Mouse (Mus musculus): ENCODE results near the gene Serpinb9b. TPM values are rescaled to one million over a fixed set of nuclear protein-coding genes. Genes with fewer than 3 reads are reported as not detected.
"Not testable (repeated sequence)": the region's sequence is repeated elsewhere in the genome, so short reads cannot be mapped to it uniquely, and the experiment has no call there.

Serpinb9b gene
- polyA plus RNA-seq, 1 experiment from 2014 or later, result 0.31 TPM

DNA sequence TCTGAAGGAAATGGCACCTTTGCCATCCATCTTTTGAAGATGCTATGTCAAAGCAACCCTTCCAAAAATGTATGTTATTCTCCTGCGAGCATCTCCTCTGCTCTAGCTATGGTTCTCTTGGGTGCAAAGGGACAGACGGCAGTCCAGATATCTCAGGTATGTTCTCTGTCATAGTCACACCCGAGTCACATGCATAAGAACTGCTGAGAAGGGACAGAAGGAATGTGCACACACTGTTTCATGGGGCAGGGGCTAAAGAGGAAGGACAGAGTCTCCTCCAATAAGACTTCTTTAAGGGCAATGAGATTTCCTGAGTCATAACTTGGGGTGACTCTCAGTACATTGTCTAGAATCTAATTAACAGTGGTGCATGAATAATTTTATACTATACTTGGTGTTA is 20.7 kb upstream of the Serpinb9b start:
- Histone ChIP-seq H3K27me3 (no peaks in the 10 kb centered on the region), H3K4me1 (peaks cover 6% of the 10 kb centered on the region; the same call in 1 of the 2 replicates), H3K9ac (no peak overlapping the region), H3K4me3 (no peak overlapping the region), H3K9me3 (replicated peaks) (no peaks in the 10 kb centered on the region), H3K36me3 (no peaks in the 10 kb centered on the region), H3K27ac (no peak overlapping the region), H3K4me2 (replicated peaks) (no peak overlapping the region)
- no peak for ATAC-seq (ENCODE audit: low FRiP score)
- 87% methylated on average over 3 of the region's 3 CpGs for WGBS

GRCm38 (mm10) chr13:33012395-33012794 is 14.8 kb upstream of the Serpinb9b start:
- Histone ChIP-seq H3K9me3 (replicated peaks) (no peaks in the 10 kb centered on the region), H3K4me2 (replicated peaks) (no peak overlapping the region), H3K36me3 (no peaks in the 10 kb centered on the region), H3K27me3 (no peaks in the 10 kb centered on the region), H3K4me1 (no peaks in the 10 kb centered on the region), H3K4me3 (no peak overlapping the region), H3K27ac (no peak overlapping the region), H3K9ac (no peak overlapping the region)
- 83% methylated on average over 1 of the region's 1 CpGs for WGBS
- ATAC-seq (ENCODE audit: low FRiP score), result no peak

- no peak overlapping the region for H3K4me3 ChIP-seq
- no peaks in the 10 kb centered on the region for H3K9me3 ChIP-seq (replicated peaks)
- no peak overlapping the region for H3K4me2 ChIP-seq (replicated peaks)
- H3K27me3 ChIP-seq, result no peaks in the 10 kb centered on the region
- no peak for ATAC-seq (ENCODE audit: low FRiP score)
- H3K36me3 ChIP-seq, result no peaks in the 10 kb centered on the region
- no peak overlapping the region for H3K27ac ChIP-seq
- H3K9ac ChIP-seq, result no peak overlapping the region
- 69% methylated on average over 2 of the region's 2 CpGs for WGBS
- H3K4me1 ChIP-seq, result no peaks in the 10 kb centered on the region
Measured at GRCm38 (mm10) chr13:33013271-33013670, 13.9 kb upstream of the Serpinb9b start.

GRCm38 (mm10) chr13:33022371-33022770 is 4.8 kb upstream of the Serpinb9b start:
- Histone ChIP-seq H3K9me3 (replicated peaks) (peaks cover 7% of the 10 kb centered on the region; the same call in 1 of the 2 replicates), H3K4me2 (replicated peaks) (no peak overlapping the region), H3K36me3 (no peaks in the 10 kb centered on the region), H3K9ac (no peak overlapping the region), H3K4me1 (no peaks in the 10 kb centered on the region), H3K27ac (no peak overlapping the region), H3K27me3 (no peaks in the 10 kb centered on the region), H3K4me3 (no peak overlapping the region)
- no peak for ATAC-seq (ENCODE audit: low FRiP score)
- 87% methylated on average over 1 of the region's 1 CpGs for WGBS

- WGBS, result 80% methylated on average over 1 of the region's 1 CpGs
Measured at GRCm38 (mm10) chr13:33026427-33027057, 674 bp upstream of the Serpinb9b start.

GRCm38 (mm10) chr13:33028146-33028545 is 930 bp downstream of the Serpinb9b start:
- WGBS, result 64% methylated on average over 2 of the region's 2 CpGs
- no peak for ATAC-seq (ENCODE audit: low FRiP score)
- Histone ChIP-seq H3K9me3 (replicated peaks) (no peaks in the 10 kb centered on the region), H3K36me3 (no peaks in the 10 kb centered on the region), H3K4me3 (no peak overlapping the region), H3K4me2 (replicated peaks) (no peak overlapping the region), H3K27ac (no peak overlapping the region), H3K4me1 (no peaks in the 10 kb centered on the region), H3K27me3 (no peaks in the 10 kb centered on the region), H3K9ac (no peak overlapping the region)

More at GRCm38 (mm10) chr13:33026427-33027057, 674 bp upstream of the Serpinb9b start:
- Histone ChIP-seq H3K4me1 (no peaks in the 10 kb centered on the region), H3K4me3 (no peak overlapping the region), H3K27me3 (no peaks in the 10 kb centered on the region), H3K27ac (no peak overlapping the region), H3K36me3 (no peaks in the 10 kb centered on the region), H3K9me3 (replicated peaks) (no peaks in the 10 kb centered on the region), H3K9ac (no peak overlapping the region), H3K4me2 (replicated peaks) (no peak overlapping the region)
- ATAC-seq (ENCODE audit: low FRiP score), result no peak

DNA sequence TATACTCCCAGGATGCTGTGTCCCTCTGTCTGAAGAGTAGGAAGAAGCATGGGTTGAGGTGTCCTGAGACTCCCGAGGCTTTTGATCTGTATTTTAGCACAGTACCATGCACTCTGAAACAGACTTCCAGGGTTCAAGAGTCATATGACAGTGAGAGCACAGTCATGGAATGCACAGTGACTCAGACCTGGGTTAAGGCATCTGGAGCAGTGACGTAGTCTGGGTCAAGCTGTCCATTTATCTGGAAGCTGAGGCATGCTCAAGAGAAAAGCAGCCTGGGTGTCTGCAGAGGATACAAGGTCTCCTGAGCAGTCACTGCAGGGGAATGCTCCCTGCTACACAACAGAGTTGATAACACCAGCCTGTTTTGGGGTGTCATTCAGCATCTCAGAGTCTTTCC is 1.3 kb downstream of the Serpinb9b start:
- no peaks in the 10 kb centered on the region for H3K27me3 ChIP-seq
- no peak overlapping the region for H3K4me3 ChIP-seq
- no peaks in the 10 kb centered on the region for H3K36me3 ChIP-seq
- H3K4me2 ChIP-seq (replicated peaks), result no peak overlapping the region
- H3K9me3 ChIP-seq (replicated peaks), result no peaks in the 10 kb centered on the region
- no peak for ATAC-seq (ENCODE audit: low FRiP score)
- no peak overlapping the region for H3K9ac ChIP-seq
- H3K4me1 ChIP-seq, result no peaks in the 10 kb centered on the region
- 74% methylated on average over 2 of the region's 2 CpGs for WGBS
- H3K27ac ChIP-seq, result no peak overlapping the region

- not testable (repeated sequence) for H3K4me3 ChIP-seq; H3K27me3 ChIP-seq; H3K36me3 ChIP-seq; H3K4me2 ChIP-seq (replicated peaks); H3K4me1 ChIP-seq; H3K9me3 ChIP-seq (replicated peaks); H3K27ac ChIP-seq; H3K9ac ChIP-seq; ATAC-seq (ENCODE audit: low FRiP score)
- 98% methylated on average over 2 of the region's 2 CpGs for WGBS
Measured at GRCm38 (mm10) chr13:33029478-33029877, 2.3 kb downstream of the Serpinb9b start.

DNA sequence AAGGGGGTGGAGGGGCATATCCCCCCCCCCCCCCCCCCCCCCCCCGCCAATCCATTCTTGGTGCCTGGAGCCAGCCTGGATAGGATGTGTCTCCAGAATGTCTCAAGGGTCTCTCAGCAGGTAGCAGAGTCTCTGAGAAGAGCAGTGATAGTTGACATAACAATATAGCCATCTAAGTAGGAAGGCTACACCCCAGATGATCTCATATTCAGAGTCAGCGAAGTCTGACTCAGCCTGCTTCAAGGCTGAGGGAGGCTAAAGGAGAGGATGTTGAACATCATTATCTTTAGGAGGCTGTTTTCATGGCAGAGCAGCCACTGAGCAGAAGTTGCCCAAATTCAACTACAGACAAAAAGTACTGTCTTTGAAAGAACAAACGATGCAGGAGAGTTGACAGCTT is 3.1 kb downstream of the Serpinb9b start:
- H3K4me3 ChIP-seq, result no peak overlapping the region
- H3K4me2 ChIP-seq (replicated peaks), result no peak overlapping the region
- H3K9ac ChIP-seq, result no peak overlapping the region
- no peaks in the 10 kb centered on the region for H3K27me3 ChIP-seq
- no peaks in the 10 kb centered on the region for H3K4me1 ChIP-seq
- ATAC-seq (ENCODE audit: low FRiP score), result no peak
- WGBS, result 91% methylated on average over 2 of the region's 3 CpGs
- no peaks in the 10 kb centered on the region for H3K36me3 ChIP-seq
- H3K9me3 ChIP-seq (replicated peaks), result no peaks in the 10 kb centered on the region
- no peak overlapping the region for H3K27ac ChIP-seq

DNA sequence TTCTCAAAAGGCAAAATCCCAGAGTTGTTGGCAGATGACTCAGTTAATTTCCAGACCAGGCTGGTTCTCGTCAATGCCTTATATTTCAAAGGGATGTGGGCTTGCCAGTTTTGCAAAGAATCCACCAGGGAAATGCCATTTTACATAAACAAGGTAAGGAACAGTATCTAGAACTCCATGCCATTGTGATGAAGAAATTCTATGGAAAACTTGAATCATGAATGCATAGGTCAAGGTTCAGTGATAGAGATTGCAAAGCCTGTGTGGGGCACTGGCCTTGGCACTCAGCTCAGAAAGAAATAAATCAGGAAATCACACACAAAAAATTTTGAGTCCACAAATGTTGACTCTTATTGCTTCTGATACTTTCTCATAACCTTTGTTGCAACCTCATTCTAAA is 8.3 kb downstream of the Serpinb9b start:
- Histone ChIP-seq H3K36me3 (no peaks in the 10 kb centered on the region), H3K4me2 (replicated peaks) (no peak overlapping the region), H3K9me3 (replicated peaks) (no peaks in the 10 kb centered on the region; the same call in 1 of the 2 replicates), H3K9ac (no peak overlapping the region), H3K4me1 (no peaks in the 10 kb centered on the region), H3K27me3 (no peaks in the 10 kb centered on the region), H3K27ac (no peak overlapping the region), H3K4me3 (no peak overlapping the region)
- WGBS, result 80% methylated on average over 1 of the region's 1 CpGs
- ATAC-seq (ENCODE audit: low FRiP score), result no peak

DNA sequence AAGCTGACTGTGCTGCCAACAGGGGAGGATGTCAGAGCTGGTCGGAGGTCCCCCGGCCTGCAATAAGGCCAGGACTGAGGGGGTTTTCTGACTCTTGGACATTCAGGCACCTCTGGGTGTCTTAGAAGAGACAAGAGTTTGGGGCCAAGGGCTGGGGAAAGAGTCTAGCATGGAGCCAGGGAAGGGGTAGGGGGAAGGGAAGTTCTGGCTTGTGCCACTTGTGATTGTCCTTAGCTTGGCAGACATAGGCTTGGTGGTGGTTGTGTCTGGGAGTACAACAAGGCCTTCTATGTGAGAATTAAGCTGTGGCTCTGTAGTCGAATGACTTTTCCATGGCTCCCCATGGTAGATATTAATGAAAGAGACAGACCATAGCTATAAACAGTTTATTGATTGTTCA is 16.3 kb downstream of the Serpinb9b start:
- H3K4me2 ChIP-seq (replicated peaks), result no peak overlapping the region
- H3K9ac ChIP-seq, result no peak overlapping the region
- H3K27me3 ChIP-seq, result no peaks in the 10 kb centered on the region
- H3K4me3 ChIP-seq, result no peak overlapping the region
- no peak for ATAC-seq (ENCODE audit: low FRiP score)
- WGBS, result 93% methylated on average over 3 of the region's 3 CpGs
- H3K27ac ChIP-seq, result no peak overlapping the region
- H3K36me3 ChIP-seq, result no peaks in the 10 kb centered on the region
- H3K9me3 ChIP-seq (replicated peaks), result peaks cover 5% of the 10 kb centered on the region
- H3K4me1 ChIP-seq, result no peaks in the 10 kb centered on the region

- H3K4me3 ChIP-seq, result no peak overlapping the region
- H3K4me2 ChIP-seq (replicated peaks), result no peak overlapping the region
- H3K27me3 ChIP-seq, result no peaks in the 10 kb centered on the region
- H3K36me3 ChIP-seq, result no peaks in the 10 kb centered on the region
- peaks cover 5% of the 10 kb centered on the region; the same call in 1 of the 2 replicates for H3K9me3 ChIP-seq (replicated peaks)
- ATAC-seq (ENCODE audit: low FRiP score), result no peak
- H3K4me1 ChIP-seq, result no peaks in the 10 kb centered on the region
- WGBS, result 93% methylated on average over 2 of the region's 2 CpGs
- H3K9ac ChIP-seq, result no peak overlapping the region
- H3K27ac ChIP-seq, result no peak overlapping the region
Measured at GRCm38 (mm10) chr13:33047234-33047633, 20.0 kb downstream of the Serpinb9b start.

DNA sequence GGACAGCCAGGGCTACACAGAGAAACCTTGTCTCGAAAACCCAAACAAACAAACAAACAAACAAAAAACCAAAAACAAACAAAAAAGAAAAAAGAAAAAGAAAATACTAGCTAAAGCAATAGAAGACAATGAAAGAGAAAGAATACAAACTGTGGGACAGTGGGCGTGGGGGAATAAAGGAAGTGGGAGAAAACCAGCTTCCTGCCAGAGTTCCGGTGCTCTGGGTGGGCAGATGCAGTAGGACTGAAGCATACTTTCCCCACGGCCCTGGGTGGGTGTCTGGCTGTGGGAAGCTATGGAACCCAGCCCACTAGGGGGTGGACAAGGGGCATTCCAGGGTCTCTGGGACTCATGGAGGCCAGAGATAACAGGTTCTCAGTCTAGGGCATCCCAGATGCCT is 21.0 kb downstream of the Serpinb9b start:
- Histone ChIP-seq H3K27ac (no peak overlapping the region), H3K36me3 (no peaks in the 10 kb centered on the region), H3K4me2 (replicated peaks) (no peak overlapping the region), H3K9me3 (replicated peaks) (no peaks in the 10 kb centered on the region), H3K9ac (no peak overlapping the region), H3K27me3 (no peaks in the 10 kb centered on the region), H3K4me1 (no peaks in the 10 kb centered on the region), H3K4me3 (no peak overlapping the region)
- ATAC-seq (ENCODE audit: low FRiP score), result no peak
- WGBS, result 79% methylated on average over 4 of the region's 4 CpGs
